Comparison of ENCODE assay signal across 8 mouse cellular contexts in the genomic region with DNA sequence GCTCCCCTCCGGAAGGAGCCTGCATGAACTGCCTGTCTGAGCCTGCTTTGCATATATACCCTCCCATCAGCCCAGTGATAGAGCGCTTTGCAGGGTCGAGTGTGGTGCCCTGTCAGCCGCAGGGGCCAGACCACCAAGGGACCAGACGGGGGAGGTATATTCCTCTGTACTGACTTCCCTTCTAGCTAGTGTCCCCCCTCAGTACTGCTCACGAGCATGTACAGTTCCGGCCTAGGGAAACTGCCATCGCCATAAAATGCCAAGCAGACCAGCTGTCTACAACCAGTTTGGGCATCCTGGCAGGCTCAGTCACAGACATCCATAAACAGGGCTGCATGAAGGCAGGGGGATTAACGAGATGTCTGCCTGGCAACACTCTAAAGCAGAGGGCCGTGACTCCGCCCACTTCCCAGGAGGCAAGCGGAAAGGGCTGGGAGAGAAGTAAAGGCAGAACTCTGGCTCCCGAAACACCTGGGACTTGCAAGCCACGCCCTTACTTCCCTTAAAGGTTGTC.
DNase-seq lines count a peak whose midpoint lies in the region; ATAC-seq lines count a peak whose summit lies in the region.

No protein-coding gene starts in this region.

- H3K4me2 ChIP-seq in lung, embryonic 16.5 days (ENCODE audit: low read depth, low read length) = peak overlapping the region; percentile 50
- peak overlapping the region; percentile 52 for H3K4me2 ChIP-seq in neural tube, embryonic 11.5 days (ENCODE audit: low read depth)

- 4% methylated on average over 14 of the region's 14 CpGs for whole genome bisulfite sequencing in lung, embryonic 16.5 days
- 2% methylated on average over 14 of the region's 14 CpGs for WGBS in neural tube, embryonic 11.5 days

- no peaks in the 10 kb centered on the region for H3K27me3 ChIP-seq in lung, embryonic 16.5 days (ENCODE audit: control insufficient read depth, insufficient read depth, low read depth, low read length)
- no peaks in the 10 kb centered on the region for H3K27me3 ChIP-seq in neural tube, embryonic 11.5 days (ENCODE audit: control insufficient read depth, insufficient read depth, low read length)

- peak overlapping the region; percentile 11; the same call in 1 of the 2 replicates for H3K9ac ChIP-seq in lung, embryonic 16.5 days (ENCODE audit: low read length)
- peak overlapping the region; percentile 27 for H3K9ac ChIP-seq in neural tube, embryonic 11.5 days (ENCODE audit: low read length)

- ATAC-seq in lung, embryonic 16.5 days (ENCODE audit: low read depth) = peak; percentile 55
- ATAC-seq in neural tube, embryonic 11.5 days (ENCODE audit: insufficient read depth, low FRiP score, low TSS enrichment) = peak; percentile 73; the same call in 1 of the 2 replicates

- no peaks in the 10 kb centered on the region for H3K36me3 ChIP-seq in lung, embryonic 16.5 days (ENCODE audit: control insufficient read depth, insufficient read depth, low read length)
- H3K36me3 ChIP-seq in neural tube, embryonic 11.5 days (ENCODE audit: control insufficient read depth, insufficient read depth, low read length) = no peaks in the 10 kb centered on the region

- DNase-seq in cerebellum, postnatal 10 days = peak; percentile 79 to 83
- DNase-seq in cerebellum, adult 9-11 months = no peak
- DNase-seq in lung, postnatal 14 days = no peak
- peak; percentile 35 for DNase-seq in hindlimb bud, embryonic 11.5 days (ENCODE audit: extremely low spot score, low read depth, low spot score)
- peak; percentile 67 for DNase-seq in neural tube, embryonic 11.5 days (ENCODE audit: low spot score)
- no peak for DNase-seq in frontal cortex, postnatal 36 days (ENCODE audit: low spot score in 2 of 2)
- DNase-seq in thymus, postnatal 36 days = no peak

- no peak overlapping the region for H3K27ac ChIP-seq in lung, embryonic 16.5 days (ENCODE audit: low read length)
- H3K27ac ChIP-seq in neural tube, embryonic 11.5 days (ENCODE audit: low read depth, low read length) = no peak overlapping the region

- H3K9me3 ChIP-seq in lung, embryonic 16.5 days (ENCODE audit: control insufficient read depth, low read length) = no peaks in the 10 kb centered on the region
- no peaks in the 10 kb centered on the region for H3K9me3 ChIP-seq in neural tube, embryonic 11.5 days (ENCODE audit: control insufficient read depth, low read length)

- peak overlapping the region; percentile 31 for H3K4me3 ChIP-seq in lung, embryonic 16.5 days (ENCODE audit: low read length)
- H3K4me3 ChIP-seq in neural tube, embryonic 11.5 days (ENCODE audit: low read depth, low read length) = peak overlapping the region; percentile 10; the same call in 1 of the 2 replicates

- H3K4me1 ChIP-seq in lung, embryonic 16.5 days (replicated peaks; ENCODE audit: control insufficient read depth, insufficient read depth, low read length) = peaks cover 2% of the 10 kb centered on the region; the same call in 1 of the 2 replicates
- peaks cover 7% of the 10 kb centered on the region for H3K4me1 ChIP-seq in neural tube, embryonic 11.5 days (ENCODE audit: control insufficient read depth, insufficient read depth, low read length)

Comparison
In these comparisons a context has a peak if more than half of its experiments do, and no peak if none do; other contexts are left out.
1. DNase-seq: peak in cerebellum, postnatal 10 days (2 of 2), hindlimb bud, embryonic 11.5 days (single experiment) and neural tube, embryonic 11.5 days (single experiment); none in cerebellum, adult 9-11 months (single experiment), lung, postnatal 14 days (single experiment), frontal cortex, postnatal 36 days (0 of 2) and thymus, postnatal 36 days (0 of 2).